Mouse (Mus musculus) hindbrain, embryonic 16.5 days (tissue): ENCODE data around the gene Mipep. TPM values are rescaled to one million over a fixed set of nuclear protein-coding genes. Genes with fewer than 3 reads are reported as not detected.

Experiments
- ATAC-seq: fragments of 200-750 bp; cut with Nextera tagmentation; 2 replicates; pipeline ENCODE4 v1.8.0; 2017; ENCODE audit warnings: moderate TSS enrichment, moderate library complexity
- H3K27ac ChIP-seq: fragments of 300-500 bp; sonication (generic); 2 replicates; pipeline ENCODE4 v1.5.1; 2014; ENCODE audit warnings: low read depth, mild to moderate bottlenecking, control low read depth, low read length, moderate library complexity
- H3K27me3 ChIP-seq: fragments of 300-500 bp; sonication (generic); replicated peaks from 2 replicates; pipeline ENCODE4 v1.6.1; 2014; ENCODE audit warnings: low read length; ENCODE audit not compliant: control insufficient read depth, insufficient read depth
- H3K36me3 ChIP-seq: fragments of 300-500 bp; sonication (generic); 2 replicates; pipeline ENCODE4 v1.6.1; 2014; ENCODE audit warnings: mild to moderate bottlenecking, low read length, moderate library complexity, mixed read lengths; ENCODE audit not compliant: control insufficient read depth, insufficient read depth
- H3K4me1 ChIP-seq: fragments of 300-500 bp; sonication (generic); 2 replicates; pipeline ENCODE4 v1.6.1; 2014; ENCODE audit warnings: low read depth, low read length; ENCODE audit not compliant: control insufficient read depth, insufficient read depth
- H3K4me2 ChIP-seq: fragments of 300-500 bp; sonication (generic); 2 replicates; pipeline ENCODE4 v1.6.1; 2014; ENCODE audit warnings: mild to moderate bottlenecking, low read length, control low read depth, moderate library complexity
- H3K4me3 ChIP-seq: fragments of 300-500 bp; sonication (generic); 2 replicates; pipeline ENCODE4 v1.5.1; 2014; ENCODE audit warnings: mild to moderate bottlenecking, low read length, control low read depth, moderate library complexity
- H3K9ac ChIP-seq: fragments of 300-500 bp; sonication (generic); 2 replicates; pipeline ENCODE4 v1.6.1; 2014; ENCODE audit warnings: low read depth, mild to moderate bottlenecking, control low read depth, low read length, moderate library complexity
- H3K9me3 ChIP-seq: fragments of 300-500 bp; sonication (generic); 2 replicates; pipeline ENCODE4 v1.6.1; 2014; ENCODE audit warnings: mild to moderate bottlenecking, low read length, moderate library complexity; ENCODE audit not compliant: control insufficient read depth
- WGBS: fragments of 180-500 bp; shearing (Covaris S2); extraction: QIAGEN DNeasy Blood & Tissue Kit; methylation state at CpG from one replicate; pipeline ENCODE4 v1.1.7; 2014; 5-methylcytosine and 5-hydroxymethylcytosine counted together
- polyA plus RNA-seq: library from polyadenylated mRNA; unstranded; fragments of >200 nt; fragmentation: Nextera tagmentation; extraction: Ambion mirVana; gene quantifications from 2 replicates; pipeline ENCODE4 v1.2.1, GENCODE M21; 2015

Mipep gene
- polyA plus RNA-seq, 1 experiment from 2014 or later = 20.8 TPM

DNA sequence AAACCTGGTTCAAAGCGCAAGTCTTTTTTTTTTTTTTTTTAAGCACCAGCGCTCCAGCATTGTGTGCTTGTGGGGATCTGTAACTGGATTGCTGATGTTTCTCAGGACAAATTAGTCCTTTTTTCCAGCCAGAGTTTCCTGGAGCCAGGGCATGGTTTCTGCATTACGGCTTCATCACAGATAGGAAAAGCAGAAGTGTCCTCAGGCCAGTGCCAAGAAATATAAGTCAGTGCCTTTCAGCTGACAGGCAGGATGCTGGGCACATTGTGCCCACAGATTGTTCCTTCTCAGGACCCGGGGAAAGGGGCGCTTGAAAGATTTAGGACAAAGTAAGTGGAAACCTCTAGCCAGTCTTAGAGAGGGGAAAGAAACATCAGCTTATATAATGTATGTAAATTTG is 20.6 kb upstream of the Mipep start:
- no peak for ATAC-seq
- H3K27ac ChIP-seq = no peak overlapping the region
- no peaks in the 10 kb centered on the region for H3K4me1 ChIP-seq
- 79% methylated on average over 5 of the region's 5 CpGs for WGBS
- no peaks in the 10 kb centered on the region for H3K36me3 ChIP-seq
- H3K9me3 ChIP-seq = no peaks in the 10 kb centered on the region
- no peak overlapping the region for H3K9ac ChIP-seq
- no peak overlapping the region for H3K4me2 ChIP-seq
- no peak overlapping the region for H3K4me3 ChIP-seq
- no peaks in the 10 kb centered on the region for H3K27me3 ChIP-seq

GRCm38 (mm10) chr14:60764526-60764925 is 19.8 kb upstream of the Mipep start:
- Histone ChIP-seq H3K36me3 (no peaks in the 10 kb centered on the region), H3K9ac (no peak overlapping the region), H3K4me3 (no peak overlapping the region), H3K27me3 (no peaks in the 10 kb centered on the region), H3K27ac (no peak overlapping the region), H3K4me1 (no peaks in the 10 kb centered on the region), H3K9me3 (no peaks in the 10 kb centered on the region), H3K4me2 (no peak overlapping the region)
- WGBS = 83% methylated on average over 4 of the region's 4 CpGs
- no peak for ATAC-seq

DNA sequence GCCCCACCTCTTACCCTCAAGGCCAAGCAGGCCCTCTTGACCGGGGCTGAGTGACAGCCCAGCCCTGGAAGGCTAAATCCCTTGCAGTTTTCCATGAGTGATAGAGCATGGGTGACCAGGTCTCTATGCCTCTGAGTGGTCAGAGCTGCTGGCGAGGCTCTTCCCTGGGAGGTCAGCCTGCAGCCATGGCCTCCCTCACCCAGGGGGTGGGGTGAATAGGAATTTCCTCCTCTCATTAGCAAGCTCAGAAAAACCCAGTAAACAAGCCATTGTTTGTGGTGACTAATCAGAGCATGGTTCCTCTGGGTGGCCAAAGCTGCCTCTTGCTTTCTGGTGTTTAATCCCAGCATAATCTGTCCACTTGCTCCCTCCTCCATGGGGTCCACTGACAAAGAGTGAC is 19.3 kb upstream of the Mipep start:
- Histone ChIP-seq H3K4me1 (no peaks in the 10 kb centered on the region), H3K4me3 (no peak overlapping the region), H3K9ac (no peak overlapping the region), H3K27me3 (no peaks in the 10 kb centered on the region), H3K27ac (no peak overlapping the region), H3K36me3 (no peaks in the 10 kb centered on the region), H3K4me2 (no peak overlapping the region), H3K9me3 (no peaks in the 10 kb centered on the region)
- WGBS = 56% methylated on average over 2 of the region's 2 CpGs
- ATAC-seq = no peak

GRCm38 (mm10) chr14:60767884-60768283 is 16.5 kb upstream of the Mipep start, which contains the start of gene C1qtnf9:
TSS of gene C1qtnf9 (plus strand) at chr14:60768134.
- no peak within 1 kb of the TSS for H3K27ac ChIP-seq
- H3K27me3 ChIP-seq = no peaks in the 10 kb centered on the region
- H3K4me2 ChIP-seq = no peak within 1 kb of the TSS
- H3K4me1 ChIP-seq = no peaks in the 10 kb centered on the region
- no peaks in the 10 kb centered on the region for H3K36me3 ChIP-seq
- H3K9me3 ChIP-seq = no peaks in the 10 kb centered on the region
- H3K9ac ChIP-seq = no peak within 1 kb of the TSS
- no peak for ATAC-seq
- H3K4me3 ChIP-seq = no peak within 1 kb of the TSS
- WGBS = 80% methylated on average over 4 of the region's 4 CpGs

GRCm38 (mm10) chr14:60769340-60769739 is 15.0 kb upstream of the Mipep start:
- 39% methylated on average over 6 of the region's 6 CpGs for WGBS

GRCm38 (mm10) chr14:60770594-60770993 is 13.8 kb upstream of the Mipep start:
- H3K4me1 ChIP-seq = no peaks in the 10 kb centered on the region
- H3K9ac ChIP-seq = no peak overlapping the region; the same call in 1 of the 2 replicates
- H3K4me3 ChIP-seq = no peak overlapping the region
- no peaks in the 10 kb centered on the region for H3K36me3 ChIP-seq
- 82% methylated on average over 6 of the region's 6 CpGs for WGBS
- no peaks in the 10 kb centered on the region for H3K9me3 ChIP-seq
- peak overlapping the region; percentile 56 for H3K4me2 ChIP-seq
- no peaks in the 10 kb centered on the region for H3K27me3 ChIP-seq
- peak; percentile 12; the same call in 1 of the 2 replicates for ATAC-seq
- no peak overlapping the region for H3K27ac ChIP-seq

More at GRCm38 (mm10) chr14:60769340-60769739, 15.0 kb upstream of the Mipep start:
- Histone ChIP-seq H3K9me3 (no peaks in the 10 kb centered on the region), H3K4me1 (no peaks in the 10 kb centered on the region), H3K4me2 (no peak overlapping the region), H3K4me3 (no peak overlapping the region), H3K27ac (no peak overlapping the region), H3K36me3 (no peaks in the 10 kb centered on the region), H3K9ac (no peak overlapping the region), H3K27me3 (no peaks in the 10 kb centered on the region)
- no peak; the same call in 1 of the 2 replicates for ATAC-seq

DNA sequence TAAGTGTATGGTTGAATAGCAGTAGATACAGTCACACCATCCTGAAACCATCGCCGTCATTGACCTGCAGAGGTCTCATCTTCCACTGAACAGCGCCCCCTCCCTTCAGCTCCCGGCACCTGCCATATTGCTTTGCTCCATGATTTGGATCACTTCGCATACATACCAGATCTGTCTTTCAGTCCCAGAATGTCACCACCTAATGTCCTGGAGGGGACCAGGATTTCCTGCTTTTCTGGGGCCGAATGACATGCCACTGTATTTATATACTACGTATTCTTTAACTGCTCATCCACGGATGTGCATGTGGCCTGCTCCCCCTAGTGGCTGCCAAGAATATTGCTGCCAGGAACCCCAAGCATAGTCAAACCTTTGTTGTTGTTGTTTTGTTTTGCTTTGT is 13.3 kb upstream of the Mipep start:
- Histone ChIP-seq H3K4me3 (peak overlapping the region; percentile 35), H3K27me3 (no peaks in the 10 kb centered on the region), H3K4me2 (peak overlapping the region; percentile 56), H3K36me3 (no peaks in the 10 kb centered on the region), H3K9ac (peak overlapping the region; percentile 49), H3K27ac (no peak overlapping the region), H3K9me3 (no peaks in the 10 kb centered on the region), H3K4me1 (no peaks in the 10 kb centered on the region)
- ATAC-seq = peak; percentile 79
- WGBS = 3% methylated on average over 8 of the region's 8 CpGs

DNA sequence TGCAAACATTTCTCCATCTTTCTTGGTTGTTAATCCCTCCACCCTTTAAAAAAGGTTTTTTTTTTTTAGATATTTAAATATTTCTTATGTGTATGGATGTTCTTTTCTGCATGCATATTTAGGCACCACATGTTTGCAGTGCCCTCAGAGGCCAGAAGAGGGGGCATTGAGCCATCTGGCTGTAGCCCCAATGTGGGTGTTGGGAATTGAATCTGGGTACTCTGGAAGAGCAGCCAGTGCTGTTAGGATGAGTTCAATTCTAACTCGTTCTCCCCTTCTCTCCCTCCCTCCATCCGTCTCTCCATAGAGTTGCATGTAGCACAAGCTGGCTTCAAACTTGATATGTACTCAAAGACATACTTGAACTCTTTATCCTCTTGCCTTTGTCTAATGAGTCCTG is 10.9 kb upstream of the Mipep start:
- Histone ChIP-seq H3K4me3 (no peak overlapping the region), H3K4me2 (no peak overlapping the region), H3K27ac (no peak overlapping the region), H3K27me3 (no peaks in the 10 kb centered on the region), H3K9me3 (no peaks in the 10 kb centered on the region), H3K9ac (no peak overlapping the region), H3K4me1 (no peaks in the 10 kb centered on the region), H3K36me3 (no peaks in the 10 kb centered on the region)
- no peak for ATAC-seq
- 82% methylated on average over 2 of the region's 2 CpGs for WGBS

GRCm38 (mm10) chr14:60776521-60776920 is 7.9 kb upstream of the Mipep start:
- no peaks in the 10 kb centered on the region for H3K27me3 ChIP-seq
- H3K27ac ChIP-seq = no peak overlapping the region
- ATAC-seq = no peak
- 90% methylated on average over 8 of the region's 8 CpGs for WGBS
- no peaks in the 10 kb centered on the region for H3K4me1 ChIP-seq
- H3K4me2 ChIP-seq = no peak overlapping the region
- no peaks in the 10 kb centered on the region for H3K36me3 ChIP-seq
- no peak overlapping the region for H3K4me3 ChIP-seq
- H3K9me3 ChIP-seq = no peaks in the 10 kb centered on the region
- no peak overlapping the region for H3K9ac ChIP-seq

DNA sequence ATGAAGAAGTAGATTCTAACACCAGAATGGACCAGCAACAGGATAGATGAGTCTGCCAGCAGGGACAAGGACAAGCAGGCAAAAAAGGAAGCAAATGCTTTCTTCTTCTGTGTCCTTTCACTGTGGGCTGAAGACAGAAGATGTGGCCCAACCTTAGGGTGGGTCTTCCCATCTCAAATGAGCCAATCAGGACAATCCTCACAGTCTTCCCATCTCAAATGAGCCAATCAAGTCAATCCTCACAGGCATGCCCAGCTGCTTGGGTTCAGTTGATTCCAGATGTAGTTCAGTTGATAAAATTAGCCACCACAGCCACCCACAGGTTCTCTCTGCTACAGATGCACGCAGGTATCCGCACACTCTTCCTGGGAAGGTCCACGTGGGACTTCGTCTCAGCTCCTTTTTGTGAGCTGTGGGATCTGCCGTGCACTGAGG is 6.9 kb upstream of the Mipep start:
- ATAC-seq = no peak
- Histone ChIP-seq H3K4me1 (no peaks in the 10 kb centered on the region), H3K4me3 (no peak overlapping the region), H3K27ac (no peak overlapping the region), H3K9ac (no peak overlapping the region), H3K36me3 (no peaks in the 10 kb centered on the region), H3K27me3 (no peaks in the 10 kb centered on the region), H3K9me3 (no peaks in the 10 kb centered on the region), H3K4me2 (no peak overlapping the region)
- WGBS = 88% methylated on average over 5 of the region's 5 CpGs
